Mouse (Mus musculus): ENCODE measurements around the gene Ubqln1.

Ubqln1 gene

GRCm38 (mm10) chr13:58201343-58201742 is 14.1 kb downstream of the Ubqln1 start:
- DNase-seq (ENCODE audit: low read depth, low spot score): no peak

GRCm38 (mm10) chr13:58197981-58198640 is 17.3 kb downstream of the Ubqln1 start:
- DNase-seq (ENCODE audit: low read depth, low spot score): no peak

- DNase-seq (ENCODE audit: low read depth, low spot score): no peak
Measured at GRCm38 (mm10) chr13:58197211-58197610, 18.2 kb downstream of the Ubqln1 start.

GRCm38 (mm10) chr13:58194908-58195307 is 20.5 kb downstream of the Ubqln1 start:
- no peak for DNase-seq (ENCODE audit: low read depth, low spot score)

- DNase-seq (ENCODE audit: low read depth, low spot score): no peak
Measured at GRCm38 (mm10) chr13:58193221-58193620, 22.2 kb downstream of the Ubqln1 start.

GRCm38 (mm10) chr13:58192146-58192545 is 23.3 kb downstream of the Ubqln1 start:
- DNase-seq (ENCODE audit: low read depth, low spot score): no peak

- no peak for DNase-seq (ENCODE audit: low read depth, low spot score)
Measured at GRCm38 (mm10) chr13:58191516-58191915, 23.9 kb downstream of the Ubqln1 start.

- no peak for DNase-seq (ENCODE audit: low read depth, low spot score)
Measured at GRCm38 (mm10) chr13:58189473-58189872, 26.0 kb downstream of the Ubqln1 start.

GRCm38 (mm10) chr13:58188412-58188811 is 27.0 kb downstream of the Ubqln1 start:
- DNase-seq (ENCODE audit: low read depth, low spot score): peak; percentile 69

- no peak for DNase-seq (ENCODE audit: low read depth, low spot score)
Measured at GRCm38 (mm10) chr13:58187751-58188150, 27.7 kb downstream of the Ubqln1 start.

- DNase-seq (ENCODE audit: low read depth, low spot score): no peak
Measured at GRCm38 (mm10) chr13:58186281-58186680, 29.2 kb downstream of the Ubqln1 start.

GRCm38 (mm10) chr13:58184111-58184510 is 31.3 kb downstream of the Ubqln1 start:
- no peak for DNase-seq (ENCODE audit: low read depth, low spot score)

GRCm38 (mm10) chr13:58181607-58182551 is 33.6 kb downstream of the Ubqln1 start:
- no peak for DNase-seq (ENCODE audit: low read depth, low spot score)

- DNase-seq (ENCODE audit: low read depth, low spot score): no peak
Measured at GRCm38 (mm10) chr13:58177511-58178208, 37.8 kb downstream of the Ubqln1 start.

- DNase-seq (ENCODE audit: low read depth, low spot score): no peak
Measured at GRCm38 (mm10) chr13:58176105-58176504, 39.3 kb downstream of the Ubqln1 start.

GRCm38 (mm10) chr13:58168119-58168518 is 47.3 kb downstream of the Ubqln1 start:
- DNase-seq (ENCODE audit: low read depth, low spot score): no peak

- DNase-seq (ENCODE audit: low read depth, low spot score): no peak
Measured at GRCm38 (mm10) chr13:58163343-58163742, 52.1 kb downstream of the Ubqln1 start.

- DNase-seq (ENCODE audit: low read depth, low spot score): no peak
Measured at GRCm38 (mm10) chr13:58160761-58161160, 54.7 kb downstream of the Ubqln1 start.

- DNase-seq (ENCODE audit: low read depth, low spot score): peak; percentile 94
Measured at GRCm38 (mm10) chr13:58158099-58158912, 57.1 kb downstream of the Ubqln1 start.

- DNase-seq (ENCODE audit: low read depth, low spot score): peak; percentile 71
Measured at GRCm38 (mm10) chr13:58157447-58158098, 57.9 kb downstream of the Ubqln1 start, which contains the start of gene Idnk. Idnk (plus strand) TSS chr13:58157649.

GRCm38 (mm10) chr13:58157036-58157435 is 58.4 kb downstream of the Ubqln1 start:
- no peak for DNase-seq (ENCODE audit: low read depth, low spot score)

Data from c-Kit-negative CD71-positive TER-119-positive erythroid progenitor cells, embryonic 14.5 days (primary cell).